Mouse (Mus musculus) cortical plate, adult 2 months (tissue): ENCODE measurements around the gene Sgo1. TPM values are rescaled to one million over a fixed set of nuclear protein-coding genes. Genes with fewer than 3 reads are reported as not detected.
"Not testable (repeated sequence)": the region's sequence is repeated elsewhere in the genome, so short reads cannot be mapped to it uniquely, and the experiment has no call there.

ENCODE experiments used
- H3K27ac ChIP-seq: fragments of 200-500 bp; 2 replicates; pipeline ENCODE4 v1.5.1; 2012; ENCODE audit warnings: low read length, control low read depth, inconsistent platforms; ENCODE audit not compliant: insufficient read depth
- H3K4me1 ChIP-seq: fragments of 200-500 bp; 2 replicates; pipeline ENCODE4 v1.6.1; 2011; ENCODE audit warnings: low read length; ENCODE audit not compliant: control insufficient read depth, insufficient read depth
- H3K4me3 ChIP-seq: fragments of 200-500 bp; 2 replicates; pipeline ENCODE4 v1.5.1; 2011; ENCODE audit warnings: mild to moderate bottlenecking, low read length, control low read depth; ENCODE audit not compliant: insufficient read depth
- CTCF ChIP-seq: fragments of 200-500 bp; IDR thresholded peaks from 2 replicates; pipeline ENCODE4 v1.5.1; 2011; ENCODE audit warnings: mild to moderate bottlenecking, control low read depth, low read length; ENCODE audit not compliant: insufficient read depth; ENCODE audit errors: extremely low read depth
- POLR2A ChIP-seq: fragments of 200-500 bp; IDR thresholded peaks from 2 replicates; pipeline ENCODE4 v1.6.1; 2011; ENCODE audit warnings: mild to moderate bottlenecking, low read length, control low read depth; ENCODE audit not compliant: insufficient read depth; ENCODE audit errors: extremely low read depth
- polyA plus RNA-seq: library from polyadenylated mRNA; depleted of rRNA; stranded (reverse); fragments of >200 nt; gene quantifications from 2 replicates; pipeline ENCODE4 v1.2.3, GENCODE M21; 2012; rRNA removed

Sgo1 gene
- 0.19 and 0.21 TPM in 2 replicates for polyA plus RNA-seq

DNA sequence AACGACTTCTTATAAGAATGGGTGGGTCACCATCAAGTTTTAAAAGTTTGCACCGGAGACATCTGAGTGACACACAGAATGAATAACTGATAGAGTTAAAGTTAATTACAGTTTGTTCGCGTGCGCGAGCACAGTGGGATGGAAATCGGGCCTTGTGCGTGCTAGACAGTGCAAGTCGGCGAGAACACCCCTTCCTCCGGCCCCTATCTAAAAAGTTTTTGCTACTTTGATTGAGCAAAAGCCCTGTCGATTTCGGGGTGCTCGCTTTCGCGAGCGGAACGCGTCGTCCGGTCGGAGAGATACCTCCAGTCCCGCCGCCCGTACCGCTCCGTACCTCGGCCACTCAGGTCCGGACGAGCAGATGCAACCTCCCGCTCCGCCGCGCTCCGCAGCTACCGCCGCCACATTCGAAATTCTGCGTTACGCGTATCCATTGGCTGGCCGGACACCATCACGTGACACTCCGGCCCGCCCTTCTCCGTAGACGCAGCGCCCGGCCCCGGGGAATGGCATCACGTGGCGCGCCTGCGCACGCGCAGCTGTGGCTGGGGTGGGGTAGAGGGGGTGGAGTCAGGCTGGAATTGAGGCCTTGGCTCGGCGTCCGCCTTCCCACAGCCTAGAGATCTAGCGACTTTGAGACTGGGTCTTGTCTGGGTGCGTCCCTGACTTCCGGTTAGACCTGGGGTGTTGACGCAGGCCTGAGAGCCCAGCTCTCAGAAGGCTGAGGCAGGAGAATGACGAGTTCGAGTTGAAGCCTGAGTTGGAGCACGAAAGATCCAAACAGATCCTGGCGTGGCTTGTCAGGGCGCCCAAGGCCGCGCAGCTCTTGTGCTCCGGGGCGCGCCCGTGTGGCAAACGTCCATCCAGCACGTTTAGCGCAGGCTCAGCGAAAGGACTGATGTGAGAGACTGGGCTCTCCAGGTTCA is at the start of gene Sgo1:
Gene Sgo1, minus strand, starts transcription at position 457 of the 926 bp plus-strand sequence.
- Histone ChIP-seq H3K4me1 (no peaks in the 10 kb centered on the region), H3K4me3 (peak within 1 kb of the TSS; percentile 60), H3K27ac (peak within 1 kb of the TSS; percentile 88)
- TF ChIP-seq CTCF, result no peak
- peak; percentile 95 for TF ChIP-seq POLR2A

DNA sequence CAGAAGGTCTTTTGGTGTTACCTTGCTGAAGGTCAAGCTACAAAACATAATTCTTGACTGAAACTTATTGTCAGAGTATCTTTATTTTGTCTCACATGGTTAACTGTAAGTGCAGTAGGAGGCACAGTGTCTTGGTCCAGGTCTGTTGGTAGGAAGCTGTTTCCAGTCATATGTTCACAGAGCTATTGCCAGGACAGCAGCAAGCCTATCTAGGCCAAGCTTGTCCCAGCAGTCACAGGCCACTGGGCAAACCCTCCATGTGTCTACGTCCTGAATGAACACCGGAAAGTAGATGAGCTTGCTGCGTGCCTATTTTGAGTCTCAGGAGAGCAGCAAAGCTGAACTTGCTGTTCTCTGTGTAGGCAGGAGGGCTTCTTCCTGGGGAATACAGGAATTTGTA is 29.8 kb upstream of the Sgo1 start:
- not testable (repeated sequence) for H3K27ac ChIP-seq, H3K4me3 ChIP-seq, H3K4me1 ChIP-seq

DNA sequence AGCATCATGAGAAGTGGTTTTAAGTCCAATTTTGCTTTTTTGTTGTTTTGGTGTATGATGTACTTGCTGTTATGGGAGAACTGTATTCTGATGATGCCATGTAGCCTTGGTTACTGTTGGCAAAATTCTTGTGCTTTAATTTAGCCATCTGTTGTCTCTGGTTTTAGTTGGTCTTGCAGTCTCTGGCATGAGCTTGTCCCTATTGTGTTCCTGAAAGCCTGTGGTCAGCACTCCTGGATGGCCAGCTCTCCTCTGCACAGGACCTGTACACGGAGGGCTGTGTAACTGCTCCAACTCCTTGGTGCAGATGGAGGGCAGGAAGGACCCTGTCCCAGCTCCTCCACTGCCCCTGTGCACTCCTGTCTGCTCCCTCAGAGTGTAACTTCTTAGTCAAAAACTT is 29.3 kb upstream of the Sgo1 start:
- TF ChIP-seq CTCF, result no peak
- no peak for TF ChIP-seq POLR2A
- Histone ChIP-seq H3K4me1 (no peaks in the 10 kb centered on the region), H3K27ac (no peak overlapping the region), H3K4me3 (no peak overlapping the region)

DNA sequence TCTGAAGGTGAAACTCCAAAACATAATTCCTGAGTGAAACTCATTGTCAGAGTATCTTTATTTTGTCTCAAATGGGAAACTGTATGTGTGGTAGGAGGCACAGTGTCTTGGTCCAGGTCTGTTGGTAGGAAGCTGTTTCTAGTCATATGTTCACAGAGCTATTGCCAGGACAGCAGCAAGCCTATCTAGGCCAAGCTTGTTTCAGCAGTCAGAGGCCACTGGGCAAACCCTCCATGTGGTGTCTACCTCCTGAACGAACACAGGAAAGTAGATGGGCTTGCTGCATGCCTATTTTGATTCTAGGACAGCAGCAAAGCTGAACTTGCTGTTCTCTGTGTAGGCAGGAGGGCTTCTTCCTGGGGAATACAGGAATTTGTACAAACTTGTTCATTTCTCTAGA is 26.0 kb upstream of the Sgo1 start:
- not testable (repeated sequence) for H3K4me3 ChIP-seq, H3K27ac ChIP-seq, H3K4me1 ChIP-seq

DNA sequence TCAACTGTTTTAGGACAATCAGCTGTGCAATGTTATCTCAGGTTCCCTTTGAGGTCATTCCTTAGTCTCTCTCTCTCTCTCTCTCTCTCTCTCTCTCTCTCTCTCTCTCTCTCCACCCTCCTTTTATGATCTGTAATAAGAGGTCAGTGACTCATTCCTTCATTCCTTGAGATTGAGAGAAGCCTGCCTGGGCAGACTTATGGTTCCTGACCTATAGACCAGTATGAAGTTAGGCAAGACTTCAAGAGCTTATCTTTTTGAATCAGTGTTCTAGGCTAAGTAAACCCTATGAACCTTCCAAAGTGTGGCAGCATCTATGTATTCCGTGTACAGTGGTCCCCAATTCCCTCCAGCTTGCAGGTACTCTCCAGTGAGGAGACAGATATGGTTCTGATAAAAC is 25.3 kb upstream of the Sgo1 start:
- Histone ChIP-seq H3K4me1 (no peaks in the 10 kb centered on the region), H3K27ac (no peak overlapping the region), H3K4me3 (no peak overlapping the region)
- no peak for TF ChIP-seq CTCF
- no peak for TF ChIP-seq POLR2A

DNA sequence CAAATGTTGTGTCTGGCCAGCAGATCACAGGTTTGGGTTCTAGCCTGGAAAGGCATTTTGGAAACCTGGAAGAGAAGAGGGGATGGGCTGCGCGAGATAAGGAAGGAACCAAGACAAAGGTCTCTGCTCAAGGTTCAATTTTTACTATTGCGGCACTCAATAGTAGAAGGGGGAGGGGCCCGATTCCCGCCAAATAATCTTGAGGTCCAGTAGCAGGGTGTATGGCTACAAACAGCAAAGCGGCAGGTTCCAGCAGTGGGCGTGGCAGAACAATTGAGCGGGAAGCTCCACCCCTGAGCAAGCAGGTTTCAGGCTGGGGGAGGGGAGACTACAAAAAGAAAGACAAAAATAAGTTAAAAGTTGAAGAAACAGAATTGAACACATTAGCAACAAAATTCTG is 8.4 kb upstream of the Sgo1 start:
- H3K4me1 ChIP-seq, H3K4me3 ChIP-seq, H3K27ac ChIP-seq: not testable (repeated sequence)

DNA sequence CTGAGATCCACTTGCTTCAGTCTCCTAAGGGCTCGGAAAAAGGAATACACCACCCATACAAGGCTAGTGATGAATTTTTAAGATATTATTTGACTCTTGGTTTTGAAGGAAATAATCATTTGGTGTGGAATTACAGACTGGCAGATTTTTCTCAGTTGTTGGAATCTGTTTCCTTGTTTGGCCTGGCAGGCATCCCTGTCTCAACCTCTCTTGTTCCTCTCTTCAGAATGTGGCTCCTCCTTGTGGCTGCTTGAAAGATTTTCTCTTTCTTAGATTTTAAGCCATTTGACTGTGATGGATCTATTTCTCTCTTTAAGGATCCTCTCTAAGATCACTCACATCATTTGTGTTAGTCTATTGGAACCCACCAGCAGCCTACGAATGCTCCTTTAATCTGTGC is 4.9 kb upstream of the Sgo1 start:
- H3K4me1 ChIP-seq, result no peaks in the 10 kb centered on the region
- H3K4me3 ChIP-seq, result no peak overlapping the region
- no peak for TF ChIP-seq POLR2A
- 0 out of 2 replicates have a peak, but pooled peaks have one; percentile 37 for TF ChIP-seq CTCF
- H3K27ac ChIP-seq, result no peak overlapping the region

DNA sequence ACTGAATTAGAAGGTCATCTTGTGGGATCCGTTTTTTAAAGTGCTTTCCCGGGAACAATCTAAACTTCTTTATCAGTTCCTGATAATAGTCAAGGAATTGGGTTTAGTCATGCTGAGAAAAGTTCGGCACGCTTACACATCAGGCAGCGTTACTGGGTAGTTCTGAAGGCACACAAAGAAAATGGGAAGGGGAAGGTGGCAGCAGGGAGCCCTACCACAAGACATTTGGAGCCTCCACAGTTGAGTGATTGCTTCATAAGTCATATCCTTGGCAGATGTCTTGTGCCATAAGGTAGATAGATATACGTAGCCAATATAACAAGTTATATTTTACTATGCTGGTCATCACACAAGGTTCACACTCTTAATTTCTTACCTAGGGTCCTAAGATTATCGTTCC is 813 bp upstream of the Sgo1 start:
- TF ChIP-seq POLR2A, result no peak
- no peak for TF ChIP-seq CTCF
- Histone ChIP-seq H3K4me3 (peak overlapping the region; percentile 60), H3K4me1 (no peaks in the 10 kb centered on the region), H3K27ac (peak overlapping the region; percentile 88)

DNA sequence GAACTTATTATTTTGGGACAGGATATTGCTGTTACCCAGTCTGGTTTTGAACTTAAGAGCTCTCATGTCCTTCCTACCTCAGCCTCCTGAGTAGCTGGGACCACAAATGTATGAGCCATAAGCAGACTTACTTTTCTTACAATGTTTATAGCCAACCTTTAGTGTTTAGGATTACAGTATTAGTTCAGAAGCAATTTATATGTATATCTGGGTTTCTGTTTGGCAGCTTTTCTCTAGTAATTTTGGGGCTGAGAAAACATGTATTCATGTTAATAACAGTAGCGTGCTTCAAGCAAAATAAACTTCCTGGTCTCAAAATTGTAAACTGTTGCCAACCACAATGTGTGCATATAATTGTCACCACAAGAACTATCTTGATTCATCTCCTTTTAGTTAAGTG is 812 bp downstream of the Sgo1 start:
- TF ChIP-seq CTCF (no peak), POLR2A (no peak)
- no peaks in the 10 kb centered on the region for H3K4me1 ChIP-seq
- H3K4me3 ChIP-seq, result no peak overlapping the region; the same call in 1 of the 2 replicates
- no peak overlapping the region for H3K27ac ChIP-seq

DNA sequence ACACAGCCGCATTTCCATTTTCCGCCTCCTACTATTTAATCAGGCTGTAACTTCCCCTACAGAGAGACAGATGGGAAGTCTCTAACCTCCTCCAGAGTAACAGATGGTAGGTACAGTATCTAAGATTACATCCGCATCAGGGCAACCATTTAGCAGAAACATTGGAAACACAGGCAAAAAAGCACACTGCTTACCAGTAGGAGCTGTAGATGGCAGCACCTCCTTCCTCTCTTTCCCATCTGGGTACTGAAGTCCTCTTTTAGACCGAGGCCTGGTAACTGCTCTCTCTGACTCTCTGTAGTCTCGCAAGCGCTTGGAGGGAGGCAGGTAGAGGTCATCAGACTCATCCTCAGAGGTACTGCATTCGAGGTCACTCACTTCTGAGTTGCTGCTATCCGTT is 10.4 kb downstream of the Sgo1 start:
- H3K27ac ChIP-seq, result no peak overlapping the region
- H3K4me3 ChIP-seq, result no peak overlapping the region
- no peaks in the 10 kb centered on the region for H3K4me1 ChIP-seq
- TF ChIP-seq CTCF (peak; percentile 63), POLR2A (no peak)

DNA sequence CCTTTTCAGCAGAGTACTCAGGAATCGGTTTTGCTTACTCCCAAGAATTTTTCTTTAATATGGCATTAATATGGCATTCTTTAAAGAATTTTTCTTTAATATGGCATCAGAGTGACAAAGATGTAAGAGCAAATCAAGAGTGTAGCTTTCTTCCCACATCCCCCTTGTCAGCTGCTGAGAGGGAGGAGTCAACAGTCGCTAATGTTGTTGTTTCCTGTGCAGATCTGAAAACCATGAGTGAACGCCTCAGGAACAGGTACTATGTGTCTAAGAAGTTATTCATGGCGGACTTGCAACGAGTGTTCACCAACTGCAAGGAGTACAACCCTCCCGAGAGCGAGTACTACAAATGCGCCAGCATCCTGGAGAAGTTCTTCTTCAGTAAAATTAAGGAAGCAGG is 18.7 kb downstream of the Sgo1 start:
- no peak overlapping the region for H3K27ac ChIP-seq
- no peak overlapping the region for H3K4me3 ChIP-seq
- no peaks in the 10 kb centered on the region for H3K4me1 ChIP-seq
- TF ChIP-seq POLR2A, result no peak
- TF ChIP-seq CTCF, result no peak
